Mouse (Mus musculus): ENCODE measurements around the gene Cdc42bpg. TPM values are rescaled to one million over a fixed set of nuclear protein-coding genes. Genes with fewer than 3 reads are reported as not detected.

Cdc42bpg gene
- polyA plus RNA-seq, 1 experiment = 10.0 TPM

GRCm38 (mm10) chr19:6314513-6314912 is 8.3 kb downstream of the Cdc42bpg start:
- H3K79me2 ChIP-seq (ENCODE audit: control insufficient read depth, insufficient read depth) = no peaks in the 10 kb centered on the region
- no peaks in the 10 kb centered on the region for H3K36me3 ChIP-seq (ENCODE audit: control insufficient read depth, insufficient read depth)

GRCm38 (mm10) chr19:6315573-6315972 is 9.3 kb downstream of the Cdc42bpg start:
- no peak for TF ChIP-seq USF1 (IDR thresholded peaks at IDR 0.05; ENCODE audit: low read depth)
- TF ChIP-seq MYOG (IDR thresholded peaks at IDR 0.05; ENCODE audit: control insufficient read depth in 1 of 3, insufficient read depth in 1 of 3, insufficient read length in 2 of 3, low read depth in 2 of 3) = no peak
- no peak for TF ChIP-seq POLR2AphosphoS2 (IDR thresholded peaks at IDR 0.05; ENCODE audit: insufficient read length, low read depth)
- no peak for TF ChIP-seq CEBPB (IDR thresholded peaks at IDR 0.05; ENCODE audit: insufficient read depth, poor library complexity, severe bottlenecking)
- no peak for TF ChIP-seq MAX (IDR thresholded peaks at IDR 0.05; ENCODE audit: low read depth)
- no peak for TF ChIP-seq SRF (IDR thresholded peaks at IDR 0.05; ENCODE audit: control insufficient read depth, insufficient read length, low read depth)
- TF ChIP-seq POLR2A (IDR thresholded peaks at IDR 0.05; ENCODE audit: insufficient read length, low read depth) = no peak
- TF ChIP-seq E2F4 (IDR thresholded peaks at IDR 0.05; ENCODE audit: insufficient read depth) = no peak
- no peak for TF ChIP-seq MYOD1 (IDR thresholded peaks at IDR 0.05; ENCODE audit: control insufficient read depth in 1 of 3, insufficient read length in 2 of 3, low read depth in 2 of 3)
- no peak for TF ChIP-seq REST (IDR thresholded peaks at IDR 0.05; ENCODE audit: insufficient read depth, insufficient read length)
- no peak for TF ChIP-seq TCF3 (IDR thresholded peaks at IDR 0.05; ENCODE audit: insufficient read length, low read depth)
- TF ChIP-seq TCF12 (IDR thresholded peaks at IDR 0.05; ENCODE audit: insufficient read depth, poor library complexity, severe bottlenecking) = no peak
- H3K36me3 ChIP-seq (ENCODE audit: control insufficient read depth, insufficient read depth) = no peaks in the 10 kb centered on the region
- H3K4me2 ChIP-seq (ENCODE audit: low read depth) = no peak overlapping the region
- H3K27me3 ChIP-seq (ENCODE audit: control insufficient read depth, insufficient read depth, insufficient read length) = no peaks in the 10 kb centered on the region
- H3ac ChIP-seq (ENCODE audit: control insufficient read depth, insufficient read length) = no peak overlapping the region
- H3K4me3 ChIP-seq = no peak overlapping the region
- H3K79me2 ChIP-seq (ENCODE audit: control insufficient read depth, insufficient read depth) = no peaks in the 10 kb centered on the region

More at GRCm38 (mm10) chr19:6314513-6314912, 8.3 kb downstream of the Cdc42bpg start:
- no peak for TF ChIP-seq USF1 (IDR thresholded peaks at IDR 0.05; ENCODE audit: low read depth)
- peak in 1 of 3 experiments; percentile 13 for TF ChIP-seq MYOG (IDR thresholded peaks at IDR 0.05; ENCODE audit: control insufficient read depth in 1 of 3, insufficient read depth in 1 of 3, insufficient read length in 2 of 3, low read depth in 2 of 3)
- Histone ChIP-seq H3ac (ENCODE audit: control insufficient read depth, insufficient read length) (no peak overlapping the region), H3K4me3 (no peak overlapping the region), H3K27me3 (ENCODE audit: control insufficient read depth, insufficient read depth, insufficient read length) (no peaks in the 10 kb centered on the region), H3K4me2 (ENCODE audit: low read depth) (no peak overlapping the region)

- H3K79me2 ChIP-seq (ENCODE audit: control insufficient read depth, insufficient read depth) = no peaks in the 10 kb centered on the region
- peak in 2 of 3 experiments; percentile 18 to 76 for TF ChIP-seq MYOD1 (IDR thresholded peaks at IDR 0.05; ENCODE audit: control insufficient read depth in 1 of 3, insufficient read length in 2 of 3, low read depth in 2 of 3)
- no peak for TF ChIP-seq REST (IDR thresholded peaks at IDR 0.05; ENCODE audit: insufficient read depth, insufficient read length)
- TF ChIP-seq SRF (IDR thresholded peaks at IDR 0.05; ENCODE audit: control insufficient read depth, insufficient read length, low read depth) = no peak
- TF ChIP-seq TCF3 (IDR thresholded peaks at IDR 0.05; ENCODE audit: insufficient read length, low read depth) = peak; percentile 13
- no peak for TF ChIP-seq USF1 (IDR thresholded peaks at IDR 0.05; ENCODE audit: low read depth)
- TF ChIP-seq MYOG (IDR thresholded peaks at IDR 0.05; ENCODE audit: control insufficient read depth in 1 of 3, insufficient read depth in 1 of 3, insufficient read length in 2 of 3, low read depth in 2 of 3) = peak in 1 of 3 experiments; percentile 62
- TF ChIP-seq MAX (IDR thresholded peaks at IDR 0.05; ENCODE audit: low read depth) = no peak
- TF ChIP-seq TCF12 (IDR thresholded peaks at IDR 0.05; ENCODE audit: insufficient read depth, poor library complexity, severe bottlenecking) = no peak
- TF ChIP-seq E2F4 (IDR thresholded peaks at IDR 0.05; ENCODE audit: insufficient read depth) = no peak
- TF ChIP-seq CEBPB (IDR thresholded peaks at IDR 0.05; ENCODE audit: insufficient read depth, poor library complexity, severe bottlenecking) = no peak
- TF ChIP-seq POLR2AphosphoS2 (IDR thresholded peaks at IDR 0.05; ENCODE audit: insufficient read length, low read depth) = no peak
- TF ChIP-seq POLR2A (IDR thresholded peaks at IDR 0.05; ENCODE audit: insufficient read length, low read depth) = no peak
- no peak overlapping the region for H3K4me3 ChIP-seq
- H3K36me3 ChIP-seq (ENCODE audit: control insufficient read depth, insufficient read depth) = no peaks in the 10 kb centered on the region
- no peaks in the 10 kb centered on the region for H3K27me3 ChIP-seq (ENCODE audit: control insufficient read depth, insufficient read depth, insufficient read length)
- no peak overlapping the region for H3K4me2 ChIP-seq (ENCODE audit: low read depth)
- no peak overlapping the region for H3ac ChIP-seq (ENCODE audit: control insufficient read depth, insufficient read length)
Observed at GRCm38 (mm10) chr19:6318145-6318544, 11.9 kb downstream of the Cdc42bpg start.

GRCm38 (mm10) chr19:6321358-6321757 is 15.1 kb downstream of the Cdc42bpg start:
- no peak overlapping the region for H3K4me3 ChIP-seq
- no peaks in the 10 kb centered on the region for H3K79me2 ChIP-seq (ENCODE audit: control insufficient read depth, insufficient read depth)
- no peaks in the 10 kb centered on the region for H3K27me3 ChIP-seq (ENCODE audit: control insufficient read depth, insufficient read depth, insufficient read length)
- H3ac ChIP-seq (ENCODE audit: control insufficient read depth, insufficient read length) = no peak overlapping the region
- H3K4me2 ChIP-seq (ENCODE audit: low read depth) = peak overlapping the region; percentile 74
- TF ChIP-seq MYOD1 (IDR thresholded peaks at IDR 0.05; ENCODE audit: control insufficient read depth in 1 of 3, insufficient read length in 2 of 3, low read depth in 2 of 3) (peak in 2 of 3 experiments; percentile 8 to 57), TCF12 (IDR thresholded peaks at IDR 0.05; ENCODE audit: insufficient read depth, poor library complexity, severe bottlenecking) (no peak), MYOG (IDR thresholded peaks at IDR 0.05; ENCODE audit: control insufficient read depth in 1 of 3, insufficient read depth in 1 of 3, insufficient read length in 2 of 3, low read depth in 2 of 3) (peak in 1 of 3 experiments; percentile 27), E2F4 (IDR thresholded peaks at IDR 0.05; ENCODE audit: insufficient read depth) (no peak)
- no peaks in the 10 kb centered on the region for H3K36me3 ChIP-seq (ENCODE audit: control insufficient read depth, insufficient read depth)

DNA sequence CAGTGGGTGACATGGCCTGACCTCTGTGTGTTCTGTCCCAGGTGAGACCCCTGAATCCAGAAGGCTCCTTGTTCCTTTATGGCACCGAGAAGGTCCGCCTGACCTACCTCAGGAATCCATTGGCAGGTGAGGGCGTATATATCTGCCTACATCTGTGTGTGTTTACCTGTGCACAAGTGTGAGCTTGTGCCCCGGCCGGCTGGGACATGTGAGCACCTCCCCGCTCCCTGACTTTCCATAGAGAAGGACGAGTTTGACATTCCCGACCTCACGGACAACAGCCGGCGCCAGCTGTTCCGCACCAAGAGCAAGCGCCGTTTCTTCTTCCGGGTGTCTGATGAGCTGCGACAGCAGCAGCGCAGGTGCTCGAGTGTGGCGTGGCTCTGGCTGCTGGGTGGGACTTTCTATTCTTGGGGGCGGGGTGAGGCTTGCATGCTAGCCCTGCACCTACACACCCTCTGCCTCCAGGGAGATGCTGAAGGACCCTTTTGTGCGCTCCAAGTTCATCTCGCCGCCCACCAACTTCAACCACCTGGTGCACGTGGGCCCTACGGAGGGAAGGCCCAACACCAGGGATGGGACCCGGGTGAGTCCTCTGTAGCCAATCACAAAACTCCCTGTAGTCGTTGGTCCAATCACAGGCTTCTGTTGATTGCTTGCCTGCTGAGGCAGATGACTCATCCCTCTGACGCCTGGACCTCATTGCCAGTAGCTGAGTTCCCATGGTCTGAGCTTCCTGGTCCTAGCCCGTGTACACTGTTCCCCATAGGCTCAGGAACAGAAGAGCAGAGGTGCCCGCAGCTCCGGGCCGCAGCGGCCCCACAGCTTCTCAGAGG is 15.7 kb downstream of the Cdc42bpg start:
- H3K4me2 ChIP-seq (ENCODE audit: low read depth) = peak overlapping the region; percentile 74
- no peaks in the 10 kb centered on the region for H3K27me3 ChIP-seq (ENCODE audit: control insufficient read depth, insufficient read depth, insufficient read length)
- TF ChIP-seq CEBPB (IDR thresholded peaks at IDR 0.05; ENCODE audit: insufficient read depth, poor library complexity, severe bottlenecking) (no peak), POLR2AphosphoS2 (IDR thresholded peaks at IDR 0.05; ENCODE audit: insufficient read length, low read depth) (no peak), TCF3 (IDR thresholded peaks at IDR 0.05; ENCODE audit: insufficient read length, low read depth) (peak; percentile 57), E2F4 (IDR thresholded peaks at IDR 0.05; ENCODE audit: insufficient read depth) (no peak), REST (IDR thresholded peaks at IDR 0.05; ENCODE audit: insufficient read depth, insufficient read length) (no peak), MYOG (IDR thresholded peaks at IDR 0.05; ENCODE audit: control insufficient read depth in 1 of 3, insufficient read depth in 1 of 3, insufficient read length in 2 of 3, low read depth in 2 of 3) (peak in 2 of 3 experiments; percentile 91 to 92), TCF12 (IDR thresholded peaks at IDR 0.05; ENCODE audit: insufficient read depth, poor library complexity, severe bottlenecking) (peak; percentile 42), MYOD1 (IDR thresholded peaks at IDR 0.05; ENCODE audit: control insufficient read depth in 1 of 3, insufficient read length in 2 of 3, low read depth in 2 of 3) (peak in 2 of 3 experiments; percentile 83 to 91), SRF (IDR thresholded peaks at IDR 0.05; ENCODE audit: control insufficient read depth, insufficient read length, low read depth) (no peak), MAX (IDR thresholded peaks at IDR 0.05; ENCODE audit: low read depth) (peak; percentile 74), USF1 (IDR thresholded peaks at IDR 0.05; ENCODE audit: low read depth) (no peak), POLR2A (IDR thresholded peaks at IDR 0.05; ENCODE audit: insufficient read length, low read depth) (peak; percentile 35)
- no peak overlapping the region for H3ac ChIP-seq (ENCODE audit: control insufficient read depth, insufficient read length)
- no peak overlapping the region for H3K4me3 ChIP-seq
- no peaks in the 10 kb centered on the region for H3K79me2 ChIP-seq (ENCODE audit: control insufficient read depth, insufficient read depth)
- H3K36me3 ChIP-seq (ENCODE audit: control insufficient read depth, insufficient read depth) = no peaks in the 10 kb centered on the region
